Mouse (Mus musculus) stomach, postnatal 0 days (tissue): ENCODE measurements around the gene Dip2b.

ENCODE experiments used
- CTCF ChIP-seq: IDR thresholded peaks from 2 replicates; pipeline ENCODE4 v1.5.1; 2016; ENCODE audit warnings: antibody characterized with exemption, low read depth, mild to moderate bottlenecking, moderate library complexity
- EP300 ChIP-seq: optimal IDR thresholded peaks from 2 replicates; pipeline ENCODE3; 2016; ENCODE audit warnings: antibody characterized with exemption

GRCm38 (mm10) chr15:100256386-100256785 lies 217.9 kb downstream of the Dip2b start:
- no peak for TF ChIP-seq CTCF
- TF ChIP-seq EP300, result no peak
